Mouse (Mus musculus) ES-Bruce4 (cell line): ENCODE results near the gene Vnn3. TPM values are rescaled to one million over a fixed set of nuclear protein-coding genes. Genes with fewer than 3 reads are reported as not detected.

ENCODE experiments used
- H3K27ac ChIP-seq: 2 replicates; pipeline ENCODE4 v1.5.1; 2012; ENCODE audit warnings: low read length, inconsistent platforms; ENCODE audit not compliant: insufficient read depth
- H3K27me3 ChIP-seq: 2 replicates; pipeline ENCODE4 v1.6.1; 2012; ENCODE audit warnings: mild to moderate bottlenecking, low read length, inconsistent platforms; ENCODE audit not compliant: control insufficient read depth, poor library complexity, insufficient read depth, severe bottlenecking
- H3K36me3 ChIP-seq: 2 replicates; pipeline ENCODE4 v1.6.1; 2012; ENCODE audit warnings: inconsistent platforms, mild to moderate bottlenecking, low read length, moderate library complexity; ENCODE audit not compliant: control insufficient read depth, poor library complexity, insufficient read depth, severe bottlenecking
- H3K4me1 ChIP-seq: one replicate; pipeline ENCODE4 v1.8.1; 2011; ENCODE audit warnings: low read length; ENCODE audit not compliant: control insufficient read depth, insufficient read depth
- H3K4me3 ChIP-seq: 2 replicates; pipeline ENCODE4 v1.5.1; 2011; ENCODE audit warnings: low read depth, mild to moderate bottlenecking, low read length
- H3K9ac ChIP-seq: 2 replicates; pipeline ENCODE4 v1.6.1; 2012; ENCODE audit warnings: low read depth, mild to moderate bottlenecking, inconsistent platforms; ENCODE audit not compliant: poor library complexity, severe bottlenecking
- H3K9me3 ChIP-seq: replicated peaks from 2 replicates; pipeline ENCODE4 v1.6.1; 2012; ENCODE audit warnings: mild to moderate bottlenecking, low read length, inconsistent platforms; ENCODE audit not compliant: control insufficient read depth, poor library complexity, insufficient read depth, severe bottlenecking
- CTCF ChIP-seq: IDR thresholded peaks from one replicate; pipeline ENCODE4 v1.8.1; 2011; ENCODE audit warnings: low read depth, low read length
- EP300 ChIP-seq: IDR thresholded peaks from 2 replicates; pipeline ENCODE4 v1.6.1; 2011; ENCODE audit warnings: low read depth, low read length; ENCODE audit not compliant: insufficient read depth
- POLR2A ChIP-seq: IDR thresholded peaks from one replicate; pipeline ENCODE4 v1.8.1; 2011; ENCODE audit warnings: low read length; ENCODE audit not compliant: insufficient read depth
- polyA plus RNA-seq: library from polyadenylated mRNA; stranded (reverse); fragments of >200 nt; gene quantifications from 2 replicates; pipeline ENCODE4 v1.2.4, GENCODE M21; 2011; ENCODE audit warnings: low read depth; ENCODE audit not compliant: missing spikeins, insufficient read depth, insufficient read length

The Vnn3 gene
- polyA plus RNA-seq, 1 experiment: not detected

- H3K27me3 ChIP-seq: no peaks in the 10 kb centered on the region
- no peak for TF ChIP-seq EP300
- TF ChIP-seq CTCF: no peak
- TF ChIP-seq POLR2A: no peak
- H3K9ac ChIP-seq: no peak overlapping the region
- peaks cover 2% of the 10 kb centered on the region for H3K4me1 ChIP-seq
- no peak overlapping the region for H3K4me3 ChIP-seq
- H3K9me3 ChIP-seq: no peaks in the 10 kb centered on the region
- H3K36me3 ChIP-seq: no peaks in the 10 kb centered on the region
- no peak overlapping the region for H3K27ac ChIP-seq
Observed at GRCm38 (mm10) chr10:23837115-23837514, 14.1 kb upstream of the Vnn3 start.

- TF ChIP-seq CTCF: no peak
- TF ChIP-seq EP300: no peak
- TF ChIP-seq POLR2A: no peak
- no peaks in the 10 kb centered on the region for H3K36me3 ChIP-seq
- peaks cover 2% of the 10 kb centered on the region for H3K4me1 ChIP-seq
- no peak overlapping the region for H3K4me3 ChIP-seq
- H3K9ac ChIP-seq: no peak overlapping the region
- H3K27me3 ChIP-seq: no peaks in the 10 kb centered on the region
- H3K27ac ChIP-seq: no peak overlapping the region
- no peaks in the 10 kb centered on the region for H3K9me3 ChIP-seq
Observed at GRCm38 (mm10) chr10:23838910-23839309, 12.4 kb upstream of the Vnn3 start.

- H3K36me3 ChIP-seq: no peaks in the 10 kb centered on the region
- TF ChIP-seq CTCF (peak; percentile 9), EP300 (no peak)
- no peak overlapping the region for H3K4me3 ChIP-seq
- H3K9ac ChIP-seq: no peak overlapping the region
- H3K4me1 ChIP-seq: peaks cover 2% of the 10 kb centered on the region
- no peaks in the 10 kb centered on the region for H3K9me3 ChIP-seq
- H3K27me3 ChIP-seq: no peaks in the 10 kb centered on the region
- H3K27ac ChIP-seq: no peak overlapping the region
Observed at GRCm38 (mm10) chr10:23839368-23839767, 11.9 kb upstream of the Vnn3 start.

- H3K4me1 ChIP-seq: peaks cover 2% of the 10 kb centered on the region
- TF ChIP-seq CTCF (no peak), POLR2A (no peak), EP300 (no peak)
- no peaks in the 10 kb centered on the region for H3K27me3 ChIP-seq
- H3K36me3 ChIP-seq: no peaks in the 10 kb centered on the region
- H3K9ac ChIP-seq: no peak overlapping the region
- no peak overlapping the region for H3K27ac ChIP-seq
- no peak overlapping the region for H3K4me3 ChIP-seq
- H3K9me3 ChIP-seq: no peaks in the 10 kb centered on the region
Observed at GRCm38 (mm10) chr10:23840496-23840895, 10.8 kb upstream of the Vnn3 start.

- Histone ChIP-seq H3K4me3 (no peak overlapping the region), H3K36me3 (no peaks in the 10 kb centered on the region), H3K9ac (no peak overlapping the region), H3K9me3 (peaks cover 9% of the 10 kb centered on the region), H3K4me1 (no peaks in the 10 kb centered on the region), H3K27ac (no peak overlapping the region), H3K27me3 (no peaks in the 10 kb centered on the region)
- TF ChIP-seq POLR2A (no peak), EP300 (no peak), CTCF (no peak)
Observed at GRCm38 (mm10) chr10:23852096-23852495, 834 bp downstream of the Vnn3 start.

- Histone ChIP-seq H3K36me3 (no peaks in the 10 kb centered on the region), H3K9ac (no peak overlapping the region), H3K27ac (no peak overlapping the region), H3K4me3 (no peak overlapping the region), H3K27me3 (no peaks in the 10 kb centered on the region), H3K4me1 (no peaks in the 10 kb centered on the region), H3K9me3 (peaks cover 32% of the 10 kb centered on the region)
- TF ChIP-seq CTCF: no peak
- no peak for TF ChIP-seq EP300
- TF ChIP-seq POLR2A: no peak
Observed at GRCm38 (mm10) chr10:23864362-23865312, 13.4 kb downstream of the Vnn3 start.
